Mouse (Mus musculus) CH12.LX (cell line): Measurements from ENCODE around the gene Atg2b. TPM values are rescaled to one million over a fixed set of nuclear protein-coding genes. Genes with fewer than 3 reads are reported as not detected.

ENCODE experiments used
- DNase-seq: peaks from one replicate; pipeline ENCODE4 v3.0.0-alpha.2; 2013; ENCODE audit errors: extremely low read depth
- H3K27ac ChIP-seq: 2 replicates; pipeline ENCODE4 v1.5.1; 2012; ENCODE audit warnings: low read depth, mild to moderate bottlenecking, control low read depth, moderate library complexity; ENCODE audit not compliant: insufficient read depth
- H3K27me3 ChIP-seq: replicated peaks from 2 replicates; pipeline ENCODE3; 2012; ENCODE audit warnings: inconsistent platforms
- H3K36me3 ChIP-seq, 2 experiments: replicated peaks in 1 of 2; 2 replicates each; pipeline versions ENCODE3 to v1.6.1; 2012; ENCODE audit warnings: inconsistent platforms in 1 of 2, low read length in 1 of 2, mild to moderate bottlenecking in 1 of 2, mixed read lengths in 1 of 2, moderate library complexity in 1 of 2; ENCODE audit not compliant: control insufficient read depth in 1 of 2, insufficient read depth in 1 of 2
- H3K4me1 ChIP-seq, 2 experiments: 2 replicates each; pipeline ENCODE4 v1.6.1; 2012; ENCODE audit warnings: inconsistent platforms in 1 of 2, moderate library complexity in 1 of 2; ENCODE audit not compliant: insufficient read depth in 2 of 2, control insufficient read depth in 1 of 2
- H3K4me2 ChIP-seq: 2 replicates; pipeline ENCODE4 v1.6.1; 2012; ENCODE audit warnings: low read depth, mild to moderate bottlenecking, control low read depth; ENCODE audit not compliant: poor library complexity, insufficient read depth, severe bottlenecking
- H3K4me3 ChIP-seq, 3 experiments: fragments of 150-350 bp in 1 of 3; sonication (generic) in 1 of 3; replicated peaks in 1 of 3; 2 replicates each; pipeline versions ENCODE3 to v1.5.1; 2011 to 2012; ENCODE audit warnings: low read depth in 2 of 3, low read length in 2 of 3, mild to moderate bottlenecking in 2 of 3, moderate library complexity in 2 of 3, control low read depth in 1 of 3, improper control_type of control experiment in 1 of 3, inconsistent platforms in 1 of 3, mixed read lengths in 1 of 3; ENCODE audit not compliant: poor library complexity in 1 of 3
- H3K79me2 ChIP-seq: replicated peaks from 2 replicates; pipeline ENCODE4 v1.6.1; 2012; ENCODE audit warnings: mild to moderate bottlenecking, moderate library complexity; ENCODE audit not compliant: control insufficient read depth, poor library complexity, insufficient read depth, severe bottlenecking; ENCODE audit errors: extremely low read depth
- H3K9ac ChIP-seq: 2 replicates; pipeline ENCODE4 v1.6.1; 2012; ENCODE audit warnings: low read depth, mild to moderate bottlenecking, control low read depth, moderate library complexity; ENCODE audit not compliant: insufficient read depth
- H3K9me3 ChIP-seq: replicated peaks from 2 replicates; pipeline ENCODE3; 2012; ENCODE audit warnings: low read length, inconsistent platforms, mixed read lengths
- CHD1 ChIP-seq: IDR thresholded peaks from 2 replicates; pipeline ENCODE4 v1.6.1; 2012; ENCODE audit warnings: low read depth, low read length, improper control_type of control experiment, inconsistent platforms
- E2F4 ChIP-seq: IDR thresholded peaks from 2 replicates; pipeline ENCODE4 v1.6.1; 2011; ENCODE audit warnings: low read depth, low read length, improper control_type of control experiment; ENCODE audit not compliant: insufficient replicate concordance
- ELF1 ChIP-seq: IDR thresholded peaks from 2 replicates; pipeline ENCODE4 v1.6.1; 2014; ENCODE audit warnings: low read depth, mild to moderate bottlenecking, inconsistent platforms, low read length, improper control_type of control experiment
- ETS1 ChIP-seq: conservative IDR thresholded peaks from 2 replicates; pipeline ENCODE4 v1.6.1; 2012; ENCODE audit warnings: low read depth, mild to moderate bottlenecking, inconsistent platforms, low read length, improper control_type of control experiment, moderate library complexity
- GABPA ChIP-seq: IDR thresholded peaks from 2 replicates; pipeline ENCODE4 v1.6.1; 2012; ENCODE audit warnings: low read depth, low read length, improper control_type of control experiment, inconsistent platforms; ENCODE audit not compliant: insufficient replicate concordance
- HCFC1 ChIP-seq: IDR thresholded peaks from 2 replicates; pipeline ENCODE4 v1.6.1; 2012; ENCODE audit warnings: low read depth, mild to moderate bottlenecking, inconsistent platforms, low read length, improper control_type of control experiment
- IRF4 ChIP-seq: IDR thresholded peaks from 2 replicates; pipeline ENCODE4 v1.6.1; 2014; ENCODE audit warnings: low read depth, mild to moderate bottlenecking, inconsistent platforms, low read length, improper control_type of control experiment
- JUND ChIP-seq: conservative IDR thresholded peaks from 2 replicates; pipeline ENCODE4 v1.6.1; 2011; ENCODE audit warnings: low read depth, low read length, improper control_type of control experiment
- MAFK ChIP-seq: IDR thresholded peaks from 2 replicates; pipeline ENCODE4 v1.6.1; 2011; ENCODE audit warnings: low read length, improper control_type of control experiment; ENCODE audit not compliant: insufficient replicate concordance
- MAZ ChIP-seq: IDR thresholded peaks from 2 replicates; pipeline ENCODE4 v1.6.1; 2012; ENCODE audit warnings: low read depth, mild to moderate bottlenecking, inconsistent platforms, low read length, improper control_type of control experiment, moderate library complexity
- NELFE ChIP-seq: IDR thresholded peaks from 2 replicates; pipeline ENCODE4 v1.6.1; 2011; ENCODE audit warnings: low read depth, low read length, improper control_type of control experiment
- NRF1 ChIP-seq: IDR thresholded peaks from 2 replicates; pipeline ENCODE4 v1.6.1; 2014; ENCODE audit warnings: low read depth, mild to moderate bottlenecking, inconsistent platforms, low read length, improper control_type of control experiment, moderate library complexity
- PAX5 ChIP-seq: IDR thresholded peaks from 2 replicates; pipeline ENCODE4 v1.6.1; 2012; ENCODE audit warnings: low read length, inconsistent platforms, mixed read lengths
- RCOR1 ChIP-seq: conservative IDR thresholded peaks from 2 replicates; pipeline ENCODE4 v1.6.1; 2012; ENCODE audit warnings: low read depth, mild to moderate bottlenecking, inconsistent platforms, low read length, improper control_type of control experiment
- SMC3 ChIP-seq: IDR thresholded peaks from 2 replicates; pipeline ENCODE4 v1.6.1; 2011; ENCODE audit warnings: low read depth, low read length, improper control_type of control experiment
- TCF12 ChIP-seq: IDR thresholded peaks from 2 replicates; pipeline ENCODE4 v1.6.1; 2014; ENCODE audit warnings: low read depth, mild to moderate bottlenecking, inconsistent platforms, low read length, improper control_type of control experiment
- USF1 ChIP-seq: IDR thresholded peaks from 2 replicates; pipeline ENCODE4 v1.6.1; 2014; ENCODE audit warnings: low read depth, mild to moderate bottlenecking, inconsistent platforms, low read length, improper control_type of control experiment
- USF2 ChIP-seq: conservative IDR thresholded peaks from 2 replicates; pipeline ENCODE4 v1.6.1; 2011; ENCODE audit warnings: low read depth, low read length, improper control_type of control experiment
- ZNF384 ChIP-seq: IDR thresholded peaks from 2 replicates; pipeline ENCODE4 v1.6.1; 2012; ENCODE audit warnings: low read depth, low read length, improper control_type of control experiment, inconsistent platforms
- dilution Hi-C: fragments of 300-500 bp; cut with MboI; formaldehyde crosslinking; loops from 2 replicates; pipeline ENCODE4 v1.14.3; 2020; ENCODE audit warnings: low sequenced_read_pairs; ENCODE audit not compliant: extremely low pct_unique_long_range_greater_than_20kb, extremely low pct_ligation_motif_present
- in situ Hi-C: fragments of 300-500 bp; cut with MboI; formaldehyde crosslinking; loops from 3 replicates; pipeline ENCODE4 v1.14.3; 2019; ENCODE audit warnings: low sequenced_read_pairs, low pct_ligation_motif_present, low pct_unique_long_range_greater_than_20kb, mixed read lengths
- polyA plus RNA-seq: library from polyadenylated mRNA; unstranded; fragments of >175 nt; gene quantifications from 2 replicates; pipeline ENCODE4 v1.2.1, GENCODE M21; 2012; ENCODE audit warnings: low read depth; ENCODE audit not compliant: insufficient read length
- total RNA-seq, 2 experiments: library from RNA; depleted of rRNA; stranded (reverse); fragments of 300-350 nt in 1 of 2; fragments of >200 nt in 1 of 2; gene quantifications; 2 replicates each; pipeline ENCODE4 v1.2.3; 2012 to 2014

Atg2b gene
- total and polyA plus RNA-seq, 3 experiments = 26.9 to 28.5 (median 28.4) TPM

- DNase-seq = no peak
- Histone ChIP-seq H3K4me1 (peaks cover 8 to 24% of the 10 kb centered on the region in 2 experiments; a peak in 3 of 4 replicates), H3K79me2 (no peaks in the 10 kb centered on the region), H3K4me2 (no peak overlapping the region), H3K36me3 (no peaks in the 10 kb centered on the region), H3K4me3 (no peak overlapping the region), H3K27ac (no peak overlapping the region), H3K9ac (no peak overlapping the region), H3K9me3 (no peaks in the 10 kb centered on the region), H3K27me3 (no peaks in the 10 kb centered on the region)
- TF ChIP-seq CHD1 (no peak), USF1 (no peak), HCFC1 (no peak), SMC3 (no peak), TCF12 (no peak), JUND (no peak), NRF1 (no peak), PAX5 (no peak), ELF1 (no peak), MAZ (no peak), ETS1 (no peak), MAFK (no peak), ZNF384 (no peak), RCOR1 (no peak)
- in situ Hi-C loops (loop anchor here (10.0 kb wide), 1 partner anchor 227 kb away; no protein-coding TSS in a partner anchor), dilution Hi-C loops (no loop called here)
Measured at GRCm38 (mm10) chr12:105721452-105722132, 36.6 kb upstream of the Atg2b start.

DNA sequence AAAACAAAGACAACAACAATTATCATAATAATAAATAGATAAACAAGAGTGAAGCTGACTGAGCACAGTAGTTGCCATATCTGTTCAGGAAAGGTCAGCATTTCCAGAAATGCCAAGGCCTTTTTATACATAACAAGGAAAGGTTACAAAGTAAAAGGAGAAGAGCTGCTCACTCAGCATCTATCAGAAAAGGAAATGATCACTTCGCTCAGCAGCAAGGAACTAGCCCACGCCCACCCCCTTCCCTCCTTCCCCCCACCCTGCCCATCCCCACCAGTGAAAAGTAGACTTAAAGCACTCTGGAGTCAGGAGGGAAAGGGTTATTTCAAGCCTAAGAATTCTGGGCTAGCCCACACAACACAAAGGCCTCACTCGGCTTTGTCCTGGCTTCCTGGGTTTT is 35.2 kb upstream of the Atg2b start:
- Histone ChIP-seq H3K9ac (no peak overlapping the region), H3K36me3 (no peaks in the 10 kb centered on the region), H3K27me3 (no peaks in the 10 kb centered on the region), H3K4me2 (no peak overlapping the region), H3K4me3 (no peak overlapping the region), H3K27ac (no peak overlapping the region), H3K9me3 (no peaks in the 10 kb centered on the region), H3K4me1 (peaks cover 8 to 26% of the 10 kb centered on the region in 2 experiments; a peak in 3 of 4 replicates), H3K79me2 (no peaks in the 10 kb centered on the region)
- in situ Hi-C loops (loop anchor here (10.0 kb wide), 1 partner anchor 225 kb away; no protein-coding TSS in a partner anchor), dilution Hi-C loops (no loop called here)
- TF ChIP-seq NELFE (no peak), E2F4 (no peak), CHD1 (no peak), IRF4 (no peak), RCOR1 (no peak), GABPA (no peak), USF2 (no peak)
- no peak for DNase-seq
